Mouse (Mus musculus): ENCODE data around the gene Ppif.

- TF ChIP-seq EP300 (IDR thresholded peaks at IDR 0.05; ENCODE audit: insufficient read depth, low read depth, low read length) (no peak), CTCF (IDR thresholded peaks at IDR 0.05) (no peak)
Observed at GRCm38 (mm10) chr14:25686216-25686945, 7.6 kb upstream of the Ppif start.
